Mouse (Mus musculus) lung, postnatal 36 days (tissue): Measurements from ENCODE around the gene Col5a1.

Experiments
- DNase-seq: peaks from one replicate; pipeline ENCODE4 v3.0.0; 2022; ENCODE audit warnings: mixed read lengths

Col5a1 gene

GRCm38 (mm10) chr2:27886148-27886551 is at the start of gene Col5a1:
Gene Col5a1 (plus strand): TSS chr2:27886425.
- peak; percentile 82 for DNase-seq

GRCm38 (mm10) chr2:27838112-27838511 is 48.1 kb upstream of the Col5a1 start:
- DNase-seq = no peak

- no peak for DNase-seq
These were observed 45.3 kb upstream of the Col5a1 start for GRCm38 (mm10) chr2:27840890-27841289.

- no peak for DNase-seq
These were observed 43.3 kb upstream of the Col5a1 start for GRCm38 (mm10) chr2:27842893-27843292.

GRCm38 (mm10) chr2:27844885-27845284 is 41.3 kb upstream of the Col5a1 start:
- DNase-seq = no peak

GRCm38 (mm10) chr2:27847001-27847400 is 39.2 kb upstream of the Col5a1 start:
- DNase-seq = peak; percentile 18

GRCm38 (mm10) chr2:27847851-27848435 is 38.3 kb upstream of the Col5a1 start:
- no peak for DNase-seq

GRCm38 (mm10) chr2:27848466-27848865 is 37.8 kb upstream of the Col5a1 start:
- DNase-seq = peak; percentile 17

- peak; percentile 67 for DNase-seq
These were observed 27.8 kb upstream of the Col5a1 start for GRCm38 (mm10) chr2:27858348-27858903.

- no peak for DNase-seq
These were observed 24.5 kb upstream of the Col5a1 start for GRCm38 (mm10) chr2:27861576-27862238.

- DNase-seq = no peak
These were observed 21.5 kb upstream of the Col5a1 start for GRCm38 (mm10) chr2:27864491-27865365.

GRCm38 (mm10) chr2:27870586-27870985 is 15.6 kb upstream of the Col5a1 start:
- no peak for DNase-seq

- DNase-seq = no peak
These were observed 15.2 kb upstream of the Col5a1 start for GRCm38 (mm10) chr2:27871056-27871455.

GRCm38 (mm10) chr2:27872276-27872675 is 13.9 kb upstream of the Col5a1 start:
- DNase-seq = no peak

- DNase-seq = no peak
These were observed 13.2 kb upstream of the Col5a1 start for GRCm38 (mm10) chr2:27873030-27873429.

- DNase-seq = no peak
These were observed 11.6 kb upstream of the Col5a1 start for GRCm38 (mm10) chr2:27874596-27874995.

- DNase-seq = peak; percentile 60
These were observed 11.0 kb upstream of the Col5a1 start for GRCm38 (mm10) chr2:27875231-27875630.

- no peak for DNase-seq
These were observed 10.4 kb upstream of the Col5a1 start for GRCm38 (mm10) chr2:27875786-27876185.

GRCm38 (mm10) chr2:27876724-27877504 is 9.3 kb upstream of the Col5a1 start:
- no peak for DNase-seq

GRCm38 (mm10) chr2:27878066-27878465 is 8.2 kb upstream of the Col5a1 start:
- DNase-seq = no peak

GRCm38 (mm10) chr2:27883276-27883675 is 2.9 kb upstream of the Col5a1 start:
- no peak for DNase-seq

- DNase-seq = peak; percentile 72
These were observed 623 bp upstream of the Col5a1 start for GRCm38 (mm10) chr2:27885456-27886147.
